Comparison of ENCODE assay signal across 8 mouse cellular contexts in the genomic region with DNA sequence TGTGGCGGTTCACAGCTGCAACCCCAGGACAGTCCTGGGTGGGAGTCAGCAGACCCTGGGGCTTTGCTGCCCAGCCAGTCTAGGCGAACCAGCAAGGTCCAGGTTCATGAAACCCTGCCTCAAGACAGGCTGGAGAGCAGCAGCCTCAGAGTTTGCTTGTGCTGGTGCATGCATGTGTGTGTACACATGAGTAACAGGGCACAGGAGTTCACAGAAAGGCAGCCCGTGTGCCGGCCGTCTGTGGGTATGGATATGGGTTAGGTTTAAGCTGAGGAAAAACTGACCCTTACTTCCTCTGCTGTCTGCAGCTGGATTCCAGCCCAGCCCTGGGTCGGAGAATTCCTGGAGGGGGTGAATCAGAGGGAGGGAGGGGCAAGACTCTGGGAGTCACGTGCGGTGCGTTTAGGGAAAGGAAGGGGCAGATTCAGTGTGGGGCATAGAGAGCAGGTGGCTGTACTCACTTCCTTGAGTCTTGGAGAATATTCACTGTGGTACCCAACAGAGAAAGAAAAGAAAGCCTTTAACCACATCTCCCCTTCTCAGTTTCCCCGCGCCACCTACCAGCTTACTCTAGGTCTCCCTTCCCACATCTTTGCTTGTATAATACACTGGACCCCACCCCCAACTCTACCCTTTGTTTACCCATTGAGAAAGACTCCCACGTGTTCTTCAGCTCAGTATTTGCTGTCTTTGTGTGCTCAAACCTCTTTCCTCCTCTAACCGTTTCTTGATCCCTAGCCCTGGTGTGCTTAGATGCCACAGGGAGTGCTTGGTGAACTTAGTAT. TPM values are rescaled to one million over a fixed set of nuclear protein-coding genes. Genes with fewer than 3 reads are reported as not detected.
DNase-seq lines count a peak whose midpoint lies in the region; ATAC-seq and TF ChIP-seq lines count a peak whose summit lies in the region.

No protein-coding gene starts in this region.

- peaks cover 9% of the 10 kb centered on the region for H3K4me1 ChIP-seq in intestine, embryonic 14.5 days (replicated peaks; ENCODE audit: control insufficient read depth, insufficient read depth, low read length)
- peaks cover 37% of the 10 kb centered on the region for H3K4me1 ChIP-seq in liver, postnatal 0 days (ENCODE audit: insufficient read depth)

- H3K9ac ChIP-seq in intestine, embryonic 14.5 days (ENCODE audit: low read length) = 0 out of 2 replicates have a peak overlapping the region, but pooled peaks have one; percentile 17
- H3K9ac ChIP-seq in liver, postnatal 0 days (replicated peaks) = peak overlapping the region; percentile 40

- peak overlapping the region; percentile 34 for H3K4me2 ChIP-seq in intestine, embryonic 14.5 days (ENCODE audit: low read length)
- peak overlapping the region; percentile 57 for H3K4me2 ChIP-seq in liver, postnatal 0 days (ENCODE audit: low read depth, low read length)

- intact Hi-C loops in left cerebral cortex, postnatal 4 days (cut with DNase I) = no loop called here
- intact Hi-C loops in left cerebral cortex, adult 2 months (cut with DNase I) = no loop called here
- intact Hi-C loops in left cerebral cortex, postnatal 25 days (cut with DNase I) = no loop called here

- peak overlapping the region; percentile 39 for H3K27ac ChIP-seq in intestine, embryonic 14.5 days (ENCODE audit: low read depth)
- peak overlapping the region; percentile 86 for H3K27ac ChIP-seq in liver, postnatal 0 days (ENCODE audit: low read depth)
- H3K27ac ChIP-seq in left cerebral cortex, adult 2 months = no peak overlapping the region

- TF ChIP-seq EP300 in liver, postnatal 0 days (IDR thresholded peaks at IDR 0.05; ENCODE audit: low read depth) = no peak

- no peak for ATAC-seq in intestine, embryonic 14.5 days (replicated peaks; ENCODE audit: low FRiP score, low TSS enrichment, low read depth)
- peak; percentile 63 for ATAC-seq in liver, postnatal 0 days

- no peak overlapping the region for H3K4me3 ChIP-seq in intestine, embryonic 14.5 days (ENCODE audit: low read depth, low read length)
- H3K4me3 ChIP-seq in liver, postnatal 0 days (ENCODE audit: low read depth, low read length) = peak overlapping the region; percentile 7
- H3K4me3 ChIP-seq in left cerebral cortex, adult 2 months = no peak overlapping the region

- peaks cover 5% of the 10 kb centered on the region; the same call in 1 of the 2 replicates for H3K36me3 ChIP-seq in intestine, embryonic 14.5 days (ENCODE audit: control insufficient read depth, insufficient read depth, low read length)
- H3K36me3 ChIP-seq in liver, postnatal 0 days (replicated peaks; ENCODE audit: insufficient read depth, low read length) = no peaks in the 10 kb centered on the region

- H3K9me3 ChIP-seq in intestine, embryonic 14.5 days (ENCODE audit: control insufficient read depth, low read length) = no peaks in the 10 kb centered on the region
- no peaks in the 10 kb centered on the region for H3K9me3 ChIP-seq in liver, postnatal 0 days (ENCODE audit: low read length)

- DNase-seq in adrenal gland, adult 2 months = peak; percentile 68
- no peak for DNase-seq in adrenal gland, postnatal 4 days (ENCODE audit: low spot score in 2 of 2)
- DNase-seq in adrenal gland, postnatal 10 days = peak; percentile 70
- peak; percentile 67 for DNase-seq in intestine, embryonic 14.5 days (ENCODE audit: low spot score)
- peak; percentile 47 for DNase-seq in liver, postnatal 0 days
- DNase-seq in left cerebral cortex, postnatal 4 days = no peak
- no peak for DNase-seq in left cerebral cortex, adult 2 months (ENCODE audit: extremely low spot score in 1 of 2, low spot score in 2 of 2)
- DNase-seq in left cerebral cortex, postnatal 25 days (ENCODE audit: low spot score in 2 of 2) = no peak

- 26% methylated on average over 13 of the region's 13 CpGs for WGBS in intestine, embryonic 14.5 days
- 46% methylated on average over 13 of the region's 13 CpGs for WGBS in liver, postnatal 0 days (ENCODE audit: insufficient replicate concordance)

- TF ChIP-seq CTCF in liver, postnatal 0 days (IDR thresholded peaks at IDR 0.05; ENCODE audit: low read depth) = no peak
- TF ChIP-seq CTCF in left cerebral cortex, adult 2 months (IDR thresholded peaks at IDR 0.05) = no peak

- H3K27me3 ChIP-seq in intestine, embryonic 14.5 days (replicated peaks; ENCODE audit: control insufficient read depth, insufficient read depth, low read length) = peaks cover 6% of the 10 kb centered on the region; the same call in 1 of the 2 replicates
- no peaks in the 10 kb centered on the region for H3K27me3 ChIP-seq in liver, postnatal 0 days (ENCODE audit: insufficient read depth, low read length)

RNA-seq across cellular contexts. Expression of a gene that starts 1.6 kb away (rescaled TPM):
- under 1 TPM in 1 of 2 experiments, not detected in 1; 0.24 TPM for total RNA-seq in adrenal gland, adult 2 months (2021)
- polyA plus RNA-seq in adrenal gland, adult 2 months (2012; rRNA removed) = 0.07 and 0.38 TPM in 2 replicates
- total RNA-seq in adrenal gland, postnatal 4 days (2021) = 10 to 100 TPM in 1 of 2 experiments, 1 to 10 TPM in 1; 1.2 to 13.9 TPM
- under 1 TPM; 0.45 to 0.96 TPM for total RNA-seq in adrenal gland, postnatal 10 days (2021)
- polyA plus RNA-seq in intestine, embryonic 14.5 days (2014; fragmentation: Nextera tagmentation; extraction: Ambion mirVana) = 39.8 and 41.6 TPM in 2 replicates
- polyA plus RNA-seq in liver, postnatal 0 days (2015; fragmentation: Nextera tagmentation; extraction: Ambion mirVana) = 13.7 and 15.2 TPM in 2 replicates
- 1 to 10 TPM in 1 of 2 experiments, under 1 TPM in 1; 0.54 to 1.6 TPM for total RNA-seq in left cerebral cortex, postnatal 4 days (2021)
- under 1 TPM; 0.26 to 0.38 TPM for total RNA-seq in left cerebral cortex, adult 2 months (2021)
- under 1 TPM in 1 of 2 experiments, not detected in 1; 0.64 TPM for total RNA-seq in left cerebral cortex, postnatal 25 days (2021)

RNA-seq across cellular contexts. Expression of a gene that starts 15.0 kb away (rescaled TPM):
- total RNA-seq in adrenal gland, adult 2 months (2021) = 1 to 10 TPM; 8.2 to 9.4 TPM
- polyA plus RNA-seq in adrenal gland, adult 2 months (2012; rRNA removed) = 24.8 and 27.8 TPM in 2 replicates
- 1 to 10 TPM; 6.4 to 8.1 TPM for total RNA-seq in adrenal gland, postnatal 4 days (2021)
- total RNA-seq in adrenal gland, postnatal 10 days (2021) = 10 to 100 TPM; 11.5 to 12.4 TPM
- 8.6 and 11.0 TPM in 2 replicates for polyA plus RNA-seq in intestine, embryonic 14.5 days (2014; fragmentation: Nextera tagmentation; extraction: Ambion mirVana)
- 3.3 and 4.5 TPM in 2 replicates for polyA plus RNA-seq in liver, postnatal 0 days (2015; fragmentation: Nextera tagmentation; extraction: Ambion mirVana)
- 10 to 100 TPM; 13.5 to 15.5 TPM for total RNA-seq in left cerebral cortex, postnatal 4 days (2021)
- 1 to 10 TPM; 8.5 to 9.8 TPM for total RNA-seq in left cerebral cortex, adult 2 months (2021)
- 1 to 10 TPM; 8.0 to 9.3 TPM for total RNA-seq in left cerebral cortex, postnatal 25 days (2021)

RNA-seq across cellular contexts. Expression of a gene that starts 19.2 kb away (rescaled TPM):
- total RNA-seq in adrenal gland, adult 2 months (2021) = 10 to 100 TPM; 24.6 to 27.1 TPM
- 10.6 and 10.9 TPM in 2 replicates for polyA plus RNA-seq in adrenal gland, adult 2 months (2012; rRNA removed)
- total RNA-seq in adrenal gland, postnatal 4 days (2021) = 10 to 100 TPM; 27.5 to 30.8 TPM
- total RNA-seq in adrenal gland, postnatal 10 days (2021) = 10 to 100 TPM; 22.5 to 24.7 TPM
- 37.9 and 41.9 TPM in 2 replicates for polyA plus RNA-seq in intestine, embryonic 14.5 days (2014; fragmentation: Nextera tagmentation; extraction: Ambion mirVana)
- polyA plus RNA-seq in liver, postnatal 0 days (2015; fragmentation: Nextera tagmentation; extraction: Ambion mirVana) = 12.5 and 13.2 TPM in 2 replicates
- 10 to 100 TPM; 28.1 to 31.1 TPM for total RNA-seq in left cerebral cortex, postnatal 4 days (2021)
- total RNA-seq in left cerebral cortex, adult 2 months (2021) = 10 to 100 TPM; 34.7 to 35.4 TPM
- 10 to 100 TPM; 28.6 to 28.7 TPM for total RNA-seq in left cerebral cortex, postnatal 25 days (2021)

RNA-seq across cellular contexts. Expression of a gene that starts 27.7 kb away (rescaled TPM):
- 100 to 1,000 TPM; 122 to 138 TPM for total RNA-seq in adrenal gland, adult 2 months (2021)
- 164 and 166 TPM in 2 replicates for polyA plus RNA-seq in adrenal gland, adult 2 months (2012; rRNA removed)
- total RNA-seq in adrenal gland, postnatal 4 days (2021) = 100 to 1,000 TPM; 105 to 112 TPM
- total RNA-seq in adrenal gland, postnatal 10 days (2021) = 100 to 1,000 TPM; 124 to 135 TPM
- 188 and 189 TPM in 2 replicates for polyA plus RNA-seq in intestine, embryonic 14.5 days (2014; fragmentation: Nextera tagmentation; extraction: Ambion mirVana)
- 30.5 and 32.5 TPM in 2 replicates for polyA plus RNA-seq in liver, postnatal 0 days (2015; fragmentation: Nextera tagmentation; extraction: Ambion mirVana)
- 10 to 100 TPM; 39.2 to 43.5 TPM for total RNA-seq in left cerebral cortex, postnatal 4 days (2021)
- total RNA-seq in left cerebral cortex, adult 2 months (2021) = 10 to 100 TPM; 38.5 to 39.9 TPM
- total RNA-seq in left cerebral cortex, postnatal 25 days (2021) = 10 to 100 TPM; 33.7 to 37.6 TPM

RNA-seq across cellular contexts. Expression of a gene that starts 35.7 kb away (rescaled TPM):
- total RNA-seq in adrenal gland, adult 2 months (2021) = 100 to 1,000 TPM; 176 to 229 TPM
- 139 and 145 TPM in 2 replicates for polyA plus RNA-seq in adrenal gland, adult 2 months (2012; rRNA removed)
- 100 to 1,000 TPM; 555 to 559 TPM for total RNA-seq in adrenal gland, postnatal 4 days (2021)
- 100 to 1,000 TPM; 261 to 396 TPM for total RNA-seq in adrenal gland, postnatal 10 days (2021)
- polyA plus RNA-seq in intestine, embryonic 14.5 days (2014; fragmentation: Nextera tagmentation; extraction: Ambion mirVana) = 52.5 and 59.5 TPM in 2 replicates
- polyA plus RNA-seq in liver, postnatal 0 days (2015; fragmentation: Nextera tagmentation; extraction: Ambion mirVana) = 94.5 and 99.2 TPM in 2 replicates
- 100 to 1,000 TPM; 504 to 524 TPM for total RNA-seq in left cerebral cortex, postnatal 4 days (2021)
- total RNA-seq in left cerebral cortex, adult 2 months (2021) = 100 to 1,000 TPM; 299 to 305 TPM
- total RNA-seq in left cerebral cortex, postnatal 25 days (2021) = 100 to 1,000 TPM; 270 to 316 TPM

Comparison
In these comparisons a context has a peak if more than half of its experiments do, and no peak if none do; other contexts are left out.
1. DNase-seq: peak in adrenal gland, adult 2 months (single experiment), adrenal gland, postnatal 10 days (single experiment), intestine, embryonic 14.5 days (single experiment) and liver, postnatal 0 days (single experiment); none in adrenal gland, postnatal 4 days (0 of 2), left cerebral cortex, postnatal 4 days (single experiment), left cerebral cortex, adult 2 months (0 of 2) and left cerebral cortex, postnatal 25 days (0 of 2).